Mouse (Mus musculus) hindbrain, embryonic 12.5 days (tissue): ENCODE results near the gene Ackr2. TPM values are rescaled to one million over a fixed set of nuclear protein-coding genes. Genes with fewer than 3 reads are reported as not detected.

Experiments
- ATAC-seq: fragments of 200-750 bp; cut with Nextera tagmentation; 2 replicates; pipeline ENCODE4 v1.8.0; 2017; ENCODE audit warnings: moderate TSS enrichment; ENCODE audit not compliant: low FRiP score
- H3K27ac ChIP-seq: fragments of 300-500 bp; sonication (generic); 2 replicates; pipeline ENCODE4 v1.5.1; 2016; ENCODE audit warnings: mild to moderate bottlenecking
- H3K27me3 ChIP-seq: fragments of 300-500 bp; sonication (generic); 2 replicates; pipeline ENCODE4 v1.6.1; 2016; ENCODE audit warnings: mild to moderate bottlenecking
- H3K36me3 ChIP-seq: fragments of 300-500 bp; sonication (generic); 2 replicates; pipeline ENCODE4 v1.6.1; 2016; ENCODE audit warnings: mild to moderate bottlenecking
- H3K4me1 ChIP-seq: fragments of 300-500 bp; sonication (generic); 2 replicates; pipeline ENCODE4 v1.6.1; 2016
- H3K4me2 ChIP-seq: fragments of 300-500 bp; sonication (generic); replicated peaks from 2 replicates; pipeline ENCODE4 v1.6.1; 2016; ENCODE audit warnings: mild to moderate bottlenecking
- H3K4me3 ChIP-seq: fragments of 300-500 bp; sonication (generic); 2 replicates; pipeline ENCODE4 v1.5.1; 2016; ENCODE audit warnings: mild to moderate bottlenecking
- H3K9ac ChIP-seq: fragments of 300-500 bp; sonication (generic); 2 replicates; pipeline ENCODE4 v1.6.1; 2016; ENCODE audit warnings: mild to moderate bottlenecking, moderate library complexity
- H3K9me3 ChIP-seq: fragments of 300-500 bp; sonication (generic); replicated peaks from 2 replicates; pipeline ENCODE4 v1.6.1; 2016; ENCODE audit warnings: mild to moderate bottlenecking
- WGBS: fragments of 180-500 bp; shearing (Covaris S2); methylation state at CpG from one replicate; pipeline ENCODE4 v1.1.7; 2016; 5-methylcytosine and 5-hydroxymethylcytosine counted together
- polyA plus RNA-seq: library from polyadenylated mRNA; unstranded; fragments of >200 nt; fragmentation: Nextera tagmentation; extraction: Ambion mirVana; gene quantifications from 2 replicates; pipeline ENCODE4 v1.2.1, GENCODE M21; 2016

The Ackr2 gene
- 1.2 and 1.3 TPM in 2 replicates for polyA plus RNA-seq

DNA sequence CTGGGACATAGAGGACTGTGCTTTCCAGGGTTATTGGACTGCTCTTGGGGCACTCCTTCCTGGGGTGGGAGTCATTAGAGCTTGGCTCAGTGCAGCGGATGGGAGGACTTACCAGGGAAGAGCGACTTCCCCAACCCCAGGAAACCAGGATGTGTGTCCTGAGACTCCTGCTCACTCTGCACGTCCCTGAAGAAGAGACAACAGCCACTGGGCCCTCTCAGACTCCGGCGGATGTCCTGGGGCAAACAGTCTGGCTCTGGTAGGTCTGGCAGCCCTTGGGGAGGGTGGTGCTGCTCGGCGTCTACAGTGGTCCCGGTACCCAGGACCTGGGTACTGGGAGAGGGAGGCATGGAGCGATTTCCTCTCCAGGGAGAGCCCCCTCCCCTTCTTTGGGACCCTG, at the start of gene Ackr2:
Gene Ackr2, plus strand, starts transcription at position 111 of the 400 bp plus-strand sequence.
- no peak within 1 kb of the TSS for H3K9ac ChIP-seq
- no peaks in the 10 kb centered on the region for H3K27me3 ChIP-seq
- H3K4me3 ChIP-seq, result no peak within 1 kb of the TSS
- no peaks in the 10 kb centered on the region for H3K36me3 ChIP-seq
- WGBS, result 74% methylated on average over 9 of the region's 9 CpGs
- H3K9me3 ChIP-seq, result no peaks in the 10 kb centered on the region
- no peak within 1 kb of the TSS for H3K4me2 ChIP-seq
- H3K27ac ChIP-seq, result no peak within 1 kb of the TSS
- no peak for ATAC-seq
- H3K4me1 ChIP-seq, result no peaks in the 10 kb centered on the region

DNA sequence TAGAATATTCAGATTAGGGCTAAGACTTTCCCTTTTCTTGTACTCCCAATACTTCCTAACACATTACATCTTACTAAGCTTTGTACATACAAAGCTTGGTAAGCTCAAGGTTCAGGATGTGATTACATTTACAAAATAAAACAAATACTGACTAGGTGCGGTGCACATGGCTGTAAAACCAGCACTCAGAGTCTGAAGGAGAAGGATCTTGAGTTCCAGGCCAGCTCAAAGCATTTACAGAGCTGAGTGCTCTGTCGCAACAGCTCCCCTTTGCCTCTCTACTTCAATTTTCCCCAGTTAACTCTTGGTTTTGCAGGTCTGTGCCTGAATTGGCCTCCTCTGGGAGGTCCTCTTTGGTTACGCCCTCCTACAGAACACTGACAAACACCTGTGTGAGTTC, 43.9 kb upstream of the Ackr2 start:
- no peaks in the 10 kb centered on the region for H3K27me3 ChIP-seq
- peaks cover 11% of the 10 kb centered on the region for H3K4me1 ChIP-seq
- WGBS, result 94% methylated on average over 3 of the region's 3 CpGs
- H3K27ac ChIP-seq, result no peak overlapping the region
- ATAC-seq, result no peak
- no peak overlapping the region for H3K4me3 ChIP-seq
- no peak overlapping the region for H3K9ac ChIP-seq
- peaks cover 15% of the 10 kb centered on the region for H3K36me3 ChIP-seq
- H3K4me2 ChIP-seq, result no peak overlapping the region
- no peaks in the 10 kb centered on the region for H3K9me3 ChIP-seq

GRCm38 (mm10) chr9:121856649-121857416, 41.3 kb upstream of the Ackr2 start:
- H3K9ac ChIP-seq, result peak overlapping the region; percentile 91
- H3K4me2 ChIP-seq, result peak overlapping the region; percentile 88
- H3K27me3 ChIP-seq, result no peaks in the 10 kb centered on the region
- H3K36me3 ChIP-seq, result peaks cover 3% of the 10 kb centered on the region; the same call in 1 of the 2 replicates
- peaks cover 11% of the 10 kb centered on the region for H3K4me1 ChIP-seq
- H3K4me3 ChIP-seq, result peak overlapping the region; percentile 84
- no peak; the same call in 1 of the 2 replicates for ATAC-seq
- under 1% methylated on average over 39 of the region's 39 CpGs for whole genome bisulfite sequencing
- no peaks in the 10 kb centered on the region for H3K9me3 ChIP-seq
- H3K27ac ChIP-seq, result peak overlapping the region; percentile 94

- Histone ChIP-seq H3K9me3 (no peaks in the 10 kb centered on the region), H3K9ac (peak overlapping the region; percentile 91), H3K4me2 (peak overlapping the region; percentile 88), H3K27me3 (no peaks in the 10 kb centered on the region), H3K4me1 (peaks cover 11% of the 10 kb centered on the region), H3K27ac (peak overlapping the region; percentile 94), H3K36me3 (no peaks in the 10 kb centered on the region), H3K4me3 (peak overlapping the region; percentile 84)
- WGBS, result under 1% methylated on average over 70 of the region's 70 CpGs
- peak; percentile 98 for ATAC-seq
Observed at GRCm38 (mm10) chr9:121857474-121858152, 40.5 kb upstream of the Ackr2 start.

GRCm38 (mm10) chr9:121858153-121858488, 40.0 kb upstream of the Ackr2 start, which contains the start of gene Higd1a:
Higd1a (minus strand) TSS chr9:121858362.
- Histone ChIP-seq H3K4me2 (peak within 1 kb of the TSS; percentile 88), H3K36me3 (no peaks in the 10 kb centered on the region), H3K27me3 (no peaks in the 10 kb centered on the region), H3K4me1 (peaks cover 11% of the 10 kb centered on the region), H3K9me3 (no peaks in the 10 kb centered on the region), H3K27ac (peak within 1 kb of the TSS; percentile 94), H3K9ac (peak within 1 kb of the TSS; percentile 91), H3K4me3 (peak within 1 kb of the TSS; percentile 84)
- no peak; the same call in 1 of the 2 replicates for ATAC-seq
- WGBS, result 15% methylated on average over 6 of the region's 6 CpGs

DNA sequence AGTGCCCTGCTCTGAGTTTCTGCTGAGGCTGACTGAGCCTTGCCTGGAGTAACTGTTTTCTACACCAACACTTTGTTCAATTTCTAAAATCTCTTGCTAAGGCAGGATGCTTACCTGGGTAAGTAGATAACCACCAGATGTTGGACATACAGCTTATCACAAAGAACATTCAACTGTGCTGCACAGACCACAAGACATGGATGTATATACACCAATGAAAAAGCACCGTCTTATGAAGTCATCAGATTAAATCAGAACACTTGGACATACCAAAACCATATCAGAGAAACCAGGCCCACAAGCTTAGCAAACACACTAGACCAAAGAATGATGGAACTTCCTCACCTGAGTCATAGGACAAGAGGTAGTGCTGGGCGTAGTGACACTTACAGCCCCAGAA, 38.8 kb upstream of the Ackr2 start:
- no peak overlapping the region for H3K27ac ChIP-seq
- H3K9me3 ChIP-seq, result no peaks in the 10 kb centered on the region
- 100% methylated on average over 2 of the region's 2 CpGs for WGBS
- H3K36me3 ChIP-seq, result no peaks in the 10 kb centered on the region
- peaks cover 11% of the 10 kb centered on the region for H3K4me1 ChIP-seq
- no peak overlapping the region for H3K4me2 ChIP-seq
- H3K27me3 ChIP-seq, result no peaks in the 10 kb centered on the region
- H3K4me3 ChIP-seq, result no peak overlapping the region
- no peak for ATAC-seq
- H3K9ac ChIP-seq, result no peak overlapping the region

GRCm38 (mm10) chr9:121860921-121861320, 37.2 kb upstream of the Ackr2 start:
- no peaks in the 10 kb centered on the region for H3K9me3 ChIP-seq
- no peak overlapping the region for H3K4me2 ChIP-seq
- H3K4me3 ChIP-seq, result no peak overlapping the region
- no peak overlapping the region for H3K27ac ChIP-seq
- peaks cover 15% of the 10 kb centered on the region for H3K4me1 ChIP-seq
- no peaks in the 10 kb centered on the region for H3K36me3 ChIP-seq
- no peak for ATAC-seq
- H3K27me3 ChIP-seq, result no peaks in the 10 kb centered on the region
- 83% methylated on average over 2 of the region's 2 CpGs for WGBS
- H3K9ac ChIP-seq, result no peak overlapping the region

DNA sequence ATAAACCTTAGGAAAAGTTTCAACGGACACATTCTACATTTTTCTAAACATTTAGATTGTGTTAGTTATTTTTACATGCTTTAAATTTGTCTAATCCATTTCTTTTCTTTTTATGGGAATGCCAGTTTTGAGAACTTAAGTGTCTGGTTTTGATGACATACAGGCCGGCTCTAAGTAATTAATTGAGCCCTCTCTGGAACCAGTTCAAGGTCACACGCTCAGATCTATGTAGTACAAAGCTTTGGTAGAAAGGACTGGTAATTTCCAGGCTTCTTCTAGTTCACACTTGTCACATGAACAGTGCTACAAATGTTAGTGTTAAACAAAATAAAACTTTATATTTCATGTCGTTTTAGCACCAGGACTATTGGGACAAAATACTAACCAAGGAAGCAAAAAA, 33.3 kb upstream of the Ackr2 start:
- no peak for ATAC-seq
- Histone ChIP-seq H3K36me3 (no peaks in the 10 kb centered on the region), H3K4me3 (no peak overlapping the region), H3K4me1 (peaks cover 4% of the 10 kb centered on the region; the same call in 1 of the 2 replicates), H3K9ac (no peak overlapping the region), H3K9me3 (no peaks in the 10 kb centered on the region), H3K27me3 (0 out of 2 replicates have a peak, but pooled peaks cover 4% of the 10 kb centered on the region), H3K4me2 (no peak overlapping the region), H3K27ac (no peak overlapping the region)
- 75% methylated on average over 4 of the region's 4 CpGs for WGBS

DNA sequence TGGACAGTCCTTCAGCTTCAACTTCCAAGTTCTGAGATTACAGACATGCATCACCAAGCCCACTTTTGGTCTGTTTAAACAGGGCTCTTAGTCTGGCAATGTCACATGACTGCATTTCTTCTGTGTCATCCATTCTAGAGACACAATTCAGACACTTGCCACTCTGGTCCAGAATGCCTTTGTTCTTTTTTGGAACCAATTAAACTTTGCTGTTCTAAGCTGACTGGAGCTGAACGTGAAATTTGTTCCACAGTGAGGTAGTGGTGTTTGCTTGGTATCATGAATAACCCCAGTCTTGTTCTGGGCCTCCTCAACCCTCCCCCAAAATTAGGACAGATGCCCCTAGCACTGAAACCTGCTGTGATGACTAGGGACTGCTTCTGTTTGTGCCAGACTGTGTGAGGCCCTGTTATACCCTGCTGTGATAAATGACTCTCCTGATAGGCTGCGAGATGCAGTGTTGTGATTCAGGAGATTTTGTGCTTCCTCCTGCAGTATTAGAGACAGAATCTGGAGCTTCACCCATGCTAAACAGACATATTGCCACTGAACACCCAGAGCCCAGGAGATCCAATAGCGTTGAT, 32.6 kb upstream of the Ackr2 start:
- WGBS, result 40% methylated on average over 3 of the region's 3 CpGs
- Histone ChIP-seq H3K27ac (no peak overlapping the region), H3K9ac (no peak overlapping the region), H3K36me3 (no peaks in the 10 kb centered on the region), H3K4me2 (no peak overlapping the region), H3K9me3 (no peaks in the 10 kb centered on the region), H3K27me3 (0 out of 2 replicates have a peak, but pooled peaks cover 4% of the 10 kb centered on the region), H3K4me1 (peaks cover 4% of the 10 kb centered on the region; the same call in 1 of the 2 replicates), H3K4me3 (no peak overlapping the region)
- no peak for ATAC-seq

DNA sequence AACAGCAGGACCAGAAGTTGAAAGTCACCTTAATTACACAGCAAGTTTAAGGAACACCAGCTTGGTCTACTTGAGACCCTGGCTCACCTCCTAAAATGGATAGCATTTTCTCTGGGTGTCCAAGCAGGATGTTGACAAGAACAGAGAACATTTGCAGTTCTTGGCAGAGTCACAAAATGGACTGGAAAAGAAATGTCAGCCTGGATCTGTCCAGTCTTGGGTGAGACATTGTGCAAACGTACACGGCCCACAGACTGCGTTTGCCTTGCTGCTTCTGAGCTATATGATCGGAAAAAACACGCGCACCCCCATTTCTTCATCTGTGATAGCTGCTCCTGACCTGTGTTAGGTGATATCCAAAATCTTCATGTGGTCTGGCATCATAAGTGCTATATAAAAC, 30.5 kb upstream of the Ackr2 start:
- ATAC-seq, result no peak

GRCm38 (mm10) chr9:121868236-121868635, 29.9 kb upstream of the Ackr2 start:
- H3K36me3 ChIP-seq, result no peaks in the 10 kb centered on the region
- H3K4me3 ChIP-seq, result no peak overlapping the region
- H3K9ac ChIP-seq, result no peak overlapping the region
- WGBS, result 87% methylated on average over 6 of the region's 6 CpGs
- no peaks in the 10 kb centered on the region for H3K9me3 ChIP-seq
- peaks cover 4% of the 10 kb centered on the region; the same call in 1 of the 2 replicates for H3K4me1 ChIP-seq
- 0 out of 2 replicates have a peak, but pooled peaks cover 4% of the 10 kb centered on the region for H3K27me3 ChIP-seq
- H3K4me2 ChIP-seq, result no peak overlapping the region
- no peak overlapping the region for H3K27ac ChIP-seq
- no peak for ATAC-seq

More for the DNA sequence above, 30.5 kb upstream of the Ackr2 start:
- Histone ChIP-seq H3K9me3 (no peaks in the 10 kb centered on the region), H3K4me1 (peaks cover 4% of the 10 kb centered on the region; the same call in 1 of the 2 replicates), H3K36me3 (no peaks in the 10 kb centered on the region), H3K27ac (no peak overlapping the region), H3K9ac (no peak overlapping the region), H3K4me2 (no peak overlapping the region), H3K4me3 (no peak overlapping the region), H3K27me3 (0 out of 2 replicates have a peak, but pooled peaks cover 4% of the 10 kb centered on the region)
- WGBS, result 93% methylated on average over 6 of the region's 6 CpGs

GRCm38 (mm10) chr9:121869432-121869831, 28.7 kb upstream of the Ackr2 start:
- Histone ChIP-seq H3K9me3 (no peaks in the 10 kb centered on the region), H3K4me3 (no peak overlapping the region), H3K4me2 (no peak overlapping the region), H3K36me3 (no peaks in the 10 kb centered on the region), H3K27me3 (0 out of 2 replicates have a peak, but pooled peaks cover 4% of the 10 kb centered on the region), H3K9ac (no peak overlapping the region), H3K4me1 (peaks cover 4% of the 10 kb centered on the region; the same call in 1 of the 2 replicates), H3K27ac (no peak overlapping the region)
- no peak for ATAC-seq
- 92% methylated on average over 5 of the region's 5 CpGs for WGBS
